ENCODE assay signal across 12 mouse cellular contexts in genomic region chr3:116018606-116019005, GRCm38 (mm10). TPM values are rescaled to one million over a fixed set of nuclear protein-coding genes. Genes with fewer than 3 reads are reported as not detected.
DNase-seq lines count a peak whose midpoint lies in the region; ATAC-seq lines count a peak whose summit lies in the region.
"Had no signal": no experiment of that assay in that cellular context is flagged by ENCODE, and none has a peak within 500 bp of the region (broad histone marks: within the 10 kb centered on the region; RNA-seq: fewer than 3 reads in every experiment).

No protein-coding gene starts in this region.

- no peak for ATAC-seq in cerebellum, adult (ENCODE audit: insufficient number of reproducible peaks, low FRiP score, low TSS enrichment)
- ATAC-seq: forebrain, embryonic 16.5 days; intestine, embryonic 16.5 days had no signal

- DNase-seq in cerebellum, adult 9-11 months: peak; percentile 71
- DNase-seq in left cerebral cortex, postnatal 4 days: peak; percentile 14
- no peak for DNase-seq in left cerebral cortex, postnatal 14 days (ENCODE audit: low spot score in 2 of 2)
- DNase-seq in cerebellum, postnatal 14 days: peak; percentile 43 to 52
- no peak for DNase-seq in c-Kit-positive CD71-positive TER-119-positive erythroid progenitor cells, embryonic 14.5 days (ENCODE audit: low spot score)
- DNase-seq: adrenal gland, adult 2 months; adrenal gland, postnatal 25 days; gastrocnemius, postnatal 10 days; heart, adult 2 months had no signal

- intact Hi-C loops in left cerebral cortex, postnatal 4 days (cut with DNase I): no loop called here
- intact Hi-C loops in left cerebral cortex, postnatal 14 days (cut with DNase I): no loop called here

RNA-seq across cellular contexts. Expression of gene Extl2, which starts 11.3 kb away (rescaled TPM):
- total RNA-seq in left cerebral cortex, postnatal 4 days (2021): 10 to 100 TPM; 31.9 to 35.2 TPM
- total RNA-seq in left cerebral cortex, postnatal 14 days (2021): 10 to 100 TPM; 76.1 to 87.2 TPM

RNA-seq across cellular contexts. Expression of gene Slc30a7, which starts 11.4 kb away (rescaled TPM):
- 10 to 100 TPM; 37.5 to 45.8 TPM for total RNA-seq in left cerebral cortex, postnatal 4 days (2021)
- total RNA-seq in left cerebral cortex, postnatal 14 days (2021): 10 to 100 TPM; 24.2 to 26.9 TPM

Comparison
In these comparisons a context has a peak if more than half of its experiments do, and no peak if none do; other contexts are left out.
1. DNase-seq: peak in cerebellum, adult 9-11 months (single experiment), left cerebral cortex, postnatal 4 days (single experiment) and cerebellum, postnatal 14 days (2 of 2); none in left cerebral cortex, postnatal 14 days (0 of 2) and c-Kit-positive CD71-positive TER-119-positive erythroid progenitor cells, embryonic 14.5 days (single experiment).